Mouse (Mus musculus): ENCODE measurements around the gene Baz1a. TPM values are rescaled to one million over a fixed set of nuclear protein-coding genes. Genes with fewer than 3 reads are reported as not detected.

Gene Baz1a
- polyA plus RNA-seq, 1 experiment from 2014 or later, result 46.4 TPM

GRCm38 (mm10) chr12:54988323-54988850, 25.8 kb downstream of the Baz1a start:
- no peaks in the 10 kb centered on the region for H3K9me3 ChIP-seq (ENCODE audit: control insufficient read depth, low read length)
- no peak overlapping the region for H3K4me2 ChIP-seq
- 66% methylated on average over 4 of the region's 4 CpGs for WGBS
- H3K27me3 ChIP-seq (replicated peaks; ENCODE audit: control insufficient read depth, insufficient read depth, low read length), result no peaks in the 10 kb centered on the region
- no peak overlapping the region for H3K27ac ChIP-seq (ENCODE audit: low read depth, low read length)
- no peak overlapping the region for H3K9ac ChIP-seq (ENCODE audit: low read depth, low read length)
- H3K36me3 ChIP-seq (ENCODE audit: control insufficient read depth, insufficient read depth, low read length), result peaks cover under 1% of the 10 kb centered on the region; the same call in 1 of the 2 replicates
- H3K4me1 ChIP-seq (replicated peaks; ENCODE audit: control insufficient read depth, insufficient read depth, low read length), result peaks cover 7% of the 10 kb centered on the region; the same call in 1 of the 2 replicates
- no peak overlapping the region for H3K4me3 ChIP-seq (ENCODE audit: low read depth, low read length)
- ATAC-seq (replicated peaks; ENCODE audit: low FRiP score), result no peak
- DNase-seq (ENCODE audit: low spot score), result no peak

DNA sequence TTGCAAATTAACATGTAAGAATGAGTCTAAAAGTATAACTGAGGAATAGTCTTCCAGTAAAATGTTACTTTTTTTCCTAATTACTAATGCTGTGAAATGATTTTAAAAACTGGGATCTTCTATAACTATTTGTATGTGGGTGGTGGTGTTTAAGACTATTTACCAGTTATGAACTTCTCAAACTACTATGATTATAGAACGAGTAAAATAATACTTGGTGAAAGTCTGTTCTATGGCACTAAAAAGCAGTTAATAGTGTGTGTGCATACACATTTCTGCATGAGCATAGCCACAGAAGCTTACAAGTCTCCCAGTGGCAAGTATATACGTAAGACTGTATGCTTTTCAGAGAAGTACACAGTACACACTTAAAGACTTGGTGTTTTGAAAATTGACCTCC, 27.0 kb downstream of the Baz1a start:
- H3K9me3 ChIP-seq (ENCODE audit: control insufficient read depth, low read length), result no peaks in the 10 kb centered on the region
- H3K4me1 ChIP-seq (replicated peaks; ENCODE audit: control insufficient read depth, insufficient read depth, low read length), result peaks cover 7% of the 10 kb centered on the region; the same call in 1 of the 2 replicates
- no peaks in the 10 kb centered on the region for H3K27me3 ChIP-seq (replicated peaks; ENCODE audit: control insufficient read depth, insufficient read depth, low read length)
- 80% methylated on average over 2 of the region's 2 CpGs for WGBS
- no peak for ATAC-seq (replicated peaks; ENCODE audit: low FRiP score)
- no peak overlapping the region for H3K4me3 ChIP-seq (ENCODE audit: low read depth, low read length)
- H3K27ac ChIP-seq (ENCODE audit: low read depth, low read length), result no peak overlapping the region
- DNase-seq (ENCODE audit: low spot score), result no peak
- peaks cover 11% of the 10 kb centered on the region; the same call in 1 of the 2 replicates for H3K36me3 ChIP-seq (ENCODE audit: control insufficient read depth, insufficient read depth, low read length)
- H3K4me2 ChIP-seq, result no peak overlapping the region
- no peak overlapping the region for H3K9ac ChIP-seq (ENCODE audit: low read depth, low read length)

DNA sequence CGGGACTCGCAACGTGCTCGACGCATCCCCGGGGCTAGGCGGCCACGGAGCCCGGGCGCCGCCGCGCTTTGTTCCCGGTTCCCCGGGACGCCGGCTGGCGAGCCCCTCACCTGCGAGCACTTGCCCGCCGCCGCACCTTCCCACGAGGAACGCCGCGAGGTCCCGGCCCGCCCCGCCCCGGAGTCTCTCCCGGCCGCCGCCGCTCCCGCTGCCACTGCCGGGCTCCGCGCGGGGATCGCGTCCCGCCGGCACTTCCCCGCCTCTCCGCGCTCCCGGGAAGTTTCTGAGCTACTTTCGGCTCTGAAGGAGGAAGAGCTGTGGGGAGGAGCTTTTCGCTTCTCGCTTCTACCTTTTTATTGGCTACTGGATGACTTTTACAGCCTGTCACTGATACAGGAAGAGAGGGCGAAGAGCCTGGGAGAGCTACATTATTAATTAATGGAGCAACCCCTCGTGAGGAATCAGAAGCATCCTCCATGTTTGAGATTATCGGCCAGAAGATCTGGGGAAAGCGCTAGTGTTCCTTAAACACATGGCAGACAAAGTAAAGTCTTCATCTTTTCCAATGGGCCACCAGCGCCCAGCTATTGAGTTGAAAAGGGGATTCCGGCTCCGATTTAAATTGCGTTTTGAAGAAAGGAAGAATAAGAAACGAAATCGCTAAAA, 28.0 kb downstream of the Baz1a start, which contains the start of gene Gm20403:
Gm20403 (minus strand) TSS at position 478 of the 666 bp plus-strand sequence.
- no peaks in the 10 kb centered on the region for H3K9me3 ChIP-seq (ENCODE audit: control insufficient read depth, low read length)
- under 1% methylated on average over 48 of the region's 60 CpGs for WGBS

DNA sequence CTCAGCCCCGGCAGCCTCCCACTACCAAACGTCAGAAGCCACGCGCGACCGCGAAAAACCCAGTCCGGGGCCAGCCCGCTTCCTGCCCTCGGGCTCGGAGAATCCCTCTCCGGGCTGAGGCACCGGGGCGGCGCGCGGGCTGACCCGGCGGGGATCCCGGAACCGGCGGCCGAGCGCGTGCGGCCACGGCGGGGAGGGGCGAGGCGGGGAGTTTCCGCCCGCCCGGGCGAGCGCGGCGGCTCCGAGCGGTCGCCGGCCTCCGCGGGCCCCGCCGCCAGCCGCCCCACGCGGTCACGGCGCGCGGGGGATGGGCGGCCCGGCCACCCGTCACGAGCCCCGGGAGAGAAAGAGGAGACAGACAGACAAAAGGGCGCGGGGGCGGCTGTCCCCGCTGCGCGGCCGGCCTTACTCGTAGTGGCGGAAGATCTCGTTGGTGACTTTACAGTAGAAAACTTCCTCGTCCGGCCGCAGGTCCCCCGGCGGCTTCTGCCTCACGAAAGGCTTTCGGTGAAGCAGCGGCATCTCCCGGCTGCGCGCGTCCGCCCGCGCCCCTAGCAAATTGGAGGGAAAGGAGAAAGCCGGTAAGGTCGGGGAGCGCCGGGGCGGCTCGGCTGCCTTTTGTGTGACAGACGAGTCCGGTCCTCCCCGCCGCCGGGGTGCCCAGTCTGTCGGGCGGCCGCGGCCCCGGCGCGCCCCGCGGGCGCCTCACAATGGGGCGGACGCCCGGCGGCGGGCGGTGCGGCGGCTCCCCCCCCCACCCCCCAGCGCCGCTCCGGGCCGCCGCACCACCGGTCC, 28.7 kb downstream of the Baz1a start:
- peaks cover 21% of the 10 kb centered on the region; the same call in 1 of the 2 replicates for H3K4me1 ChIP-seq (replicated peaks; ENCODE audit: control insufficient read depth, insufficient read depth, low read length)
- H3K4me2 ChIP-seq, result peak overlapping the region; percentile 73
- H3K9me3 ChIP-seq (ENCODE audit: control insufficient read depth, low read length), result no peaks in the 10 kb centered on the region
- H3K27me3 ChIP-seq (replicated peaks; ENCODE audit: control insufficient read depth, insufficient read depth, low read length), result no peaks in the 10 kb centered on the region
- peak overlapping the region; percentile 93 for H3K9ac ChIP-seq (ENCODE audit: low read depth, low read length)
- peak; percentile 75 for DNase-seq (ENCODE audit: low spot score)
- peak overlapping the region; percentile 97 for H3K27ac ChIP-seq (ENCODE audit: low read depth, low read length)
- H3K4me3 ChIP-seq (ENCODE audit: low read depth, low read length), result peak overlapping the region; percentile 86
- under 1% methylated on average over 114 of the region's 117 CpGs for WGBS
- peak; percentile 57 for ATAC-seq (replicated peaks; ENCODE audit: low FRiP score)
- peaks cover 12% of the 10 kb centered on the region; the same call in 1 of the 2 replicates for H3K36me3 ChIP-seq (ENCODE audit: control insufficient read depth, insufficient read depth, low read length)

More for the DNA sequence above, 28.0 kb downstream of the Baz1a start, which contains the start of gene Gm20403:
- Histone ChIP-seq H3K27ac (ENCODE audit: low read depth, low read length) (peak within 1 kb of the TSS; percentile 97), H3K36me3 (ENCODE audit: control insufficient read depth, insufficient read depth, low read length) (peaks cover 12% of the 10 kb centered on the region; the same call in 1 of the 2 replicates), H3K9ac (ENCODE audit: low read depth, low read length) (peak within 1 kb of the TSS; percentile 93), H3K4me2 (peak within 1 kb of the TSS; percentile 73), H3K4me1 (replicated peaks; ENCODE audit: control insufficient read depth, insufficient read depth, low read length) (peaks cover 16% of the 10 kb centered on the region; the same call in 1 of the 2 replicates), H3K27me3 (replicated peaks; ENCODE audit: control insufficient read depth, insufficient read depth, low read length) (no peaks in the 10 kb centered on the region), H3K4me3 (ENCODE audit: low read depth, low read length) (peak within 1 kb of the TSS; percentile 86)
- DNase-seq (ENCODE audit: low spot score), result peak; percentile 77
- ATAC-seq (replicated peaks; ENCODE audit: low FRiP score), result peak; percentile 78

- WGBS, result under 1% methylated on average over 41 of the region's 42 CpGs
- H3K4me3 ChIP-seq (ENCODE audit: low read depth, low read length), result peak overlapping the region; percentile 86
- H3K27me3 ChIP-seq (replicated peaks; ENCODE audit: control insufficient read depth, insufficient read depth, low read length), result no peaks in the 10 kb centered on the region
- peak overlapping the region; percentile 73 for H3K4me2 ChIP-seq
- peak; percentile 82 for ATAC-seq (replicated peaks; ENCODE audit: low FRiP score)
- peaks cover 15% of the 10 kb centered on the region; the same call in 1 of the 2 replicates for H3K36me3 ChIP-seq (ENCODE audit: control insufficient read depth, insufficient read depth, low read length)
- peak overlapping the region; percentile 97 for H3K27ac ChIP-seq (ENCODE audit: low read depth, low read length)
- peaks cover 24% of the 10 kb centered on the region; the same call in 1 of the 2 replicates for H3K4me1 ChIP-seq (replicated peaks; ENCODE audit: control insufficient read depth, insufficient read depth, low read length)
- DNase-seq (ENCODE audit: low spot score), result peak; percentile 83
- H3K9me3 ChIP-seq (ENCODE audit: control insufficient read depth, low read length), result no peaks in the 10 kb centered on the region
- peak overlapping the region; percentile 93 for H3K9ac ChIP-seq (ENCODE audit: low read depth, low read length)
Measured at GRCm38 (mm10) chr12:54984701-54985256, 29.4 kb downstream of the Baz1a start.

DNA sequence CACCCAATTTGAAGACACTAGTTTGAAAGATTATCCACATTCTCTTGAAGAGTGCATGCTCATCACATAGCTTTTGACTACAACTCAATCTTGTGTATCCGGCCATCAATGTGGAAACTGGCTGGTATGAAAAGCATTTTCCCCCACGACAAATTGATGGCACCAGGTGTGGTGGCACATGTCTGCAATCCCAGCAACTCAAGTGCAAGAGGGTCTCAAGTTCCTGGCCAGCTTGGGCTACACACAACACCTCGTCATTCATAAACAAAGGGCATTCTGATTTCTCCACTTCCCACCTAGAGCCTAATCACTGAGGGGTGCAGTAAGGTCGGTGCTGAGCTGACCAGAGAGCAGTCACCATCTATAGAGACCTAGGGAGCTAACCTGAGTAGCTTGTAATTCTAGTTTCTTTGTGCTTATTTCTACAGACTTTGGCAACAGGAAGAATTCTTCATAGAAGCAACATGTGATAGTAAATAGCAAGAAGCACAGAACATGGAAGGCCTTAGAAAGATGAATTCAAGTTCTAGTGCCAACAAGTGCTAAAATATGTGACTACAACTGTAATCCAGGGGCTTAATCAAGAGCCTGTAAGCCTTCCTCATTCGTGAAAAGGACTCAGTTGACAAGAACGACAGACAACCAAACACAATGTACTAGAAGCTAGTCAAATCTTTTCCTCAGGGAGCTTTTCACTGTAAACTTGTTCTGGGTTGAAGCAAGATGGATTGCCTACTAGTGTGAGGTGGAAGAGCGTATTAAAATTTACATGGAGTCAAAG, 31.0 kb downstream of the Baz1a start:
- Histone ChIP-seq H3K36me3 (ENCODE audit: control insufficient read depth, insufficient read depth, low read length) (peaks cover 15% of the 10 kb centered on the region; the same call in 1 of the 2 replicates), H3K4me1 (replicated peaks; ENCODE audit: control insufficient read depth, insufficient read depth, low read length) (peaks cover 24% of the 10 kb centered on the region; the same call in 1 of the 2 replicates), H3K4me2 (no peak overlapping the region), H3K4me3 (ENCODE audit: low read depth, low read length) (no peak overlapping the region), H3K27ac (ENCODE audit: low read depth, low read length) (no peak overlapping the region), H3K9ac (ENCODE audit: low read depth, low read length) (no peak overlapping the region), H3K27me3 (replicated peaks; ENCODE audit: control insufficient read depth, insufficient read depth, low read length) (no peaks in the 10 kb centered on the region), H3K9me3 (ENCODE audit: control insufficient read depth, low read length) (no peaks in the 10 kb centered on the region)
- DNase-seq (ENCODE audit: low spot score), result no peak
- ATAC-seq (replicated peaks; ENCODE audit: low FRiP score), result no peak
- WGBS, result 79% methylated on average over 7 of the region's 7 CpGs

DNA sequence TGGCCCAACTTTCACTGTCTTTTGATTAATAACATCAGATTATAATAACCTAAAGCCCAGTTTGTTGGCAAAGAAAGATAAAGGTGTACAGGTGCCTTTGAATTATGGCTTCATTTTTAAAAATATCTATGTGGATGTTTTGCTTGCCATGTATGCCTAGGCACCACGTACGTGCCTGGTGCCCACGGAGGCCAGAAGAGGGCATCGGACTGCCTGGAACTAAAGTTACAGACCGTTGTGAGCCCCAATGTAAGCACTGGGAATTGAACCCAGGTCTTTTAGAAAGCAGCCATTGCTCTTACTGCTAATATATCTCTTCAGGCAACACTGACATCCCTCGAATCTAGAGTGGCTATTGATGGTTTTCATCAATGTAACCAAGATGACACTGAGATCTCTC, 32.2 kb downstream of the Baz1a start:
- Histone ChIP-seq H3K4me3 (ENCODE audit: low read depth, low read length) (no peak overlapping the region), H3K9me3 (ENCODE audit: control insufficient read depth, low read length) (no peaks in the 10 kb centered on the region), H3K4me2 (no peak overlapping the region), H3K27me3 (replicated peaks; ENCODE audit: control insufficient read depth, insufficient read depth, low read length) (no peaks in the 10 kb centered on the region), H3K4me1 (replicated peaks; ENCODE audit: control insufficient read depth, insufficient read depth, low read length) (peaks cover 24% of the 10 kb centered on the region; the same call in 1 of the 2 replicates), H3K36me3 (ENCODE audit: control insufficient read depth, insufficient read depth, low read length) (peaks cover 15% of the 10 kb centered on the region; the same call in 1 of the 2 replicates), H3K27ac (ENCODE audit: low read depth, low read length) (no peak overlapping the region), H3K9ac (ENCODE audit: low read depth, low read length) (no peak overlapping the region)
- DNase-seq (ENCODE audit: low spot score) (no peak), ATAC-seq (replicated peaks; ENCODE audit: low FRiP score) (no peak)
- 84% methylated on average over 6 of the region's 6 CpGs for WGBS
